Mouse (Mus musculus) cerebellum, adult 2 months (tissue): ENCODE measurements around the gene Zswim1. TPM values are rescaled to one million over a fixed set of nuclear protein-coding genes. Genes with fewer than 3 reads are reported as not detected.

Experiments used
- DNase-seq, 2 experiments: peaks; one replicate each; pipeline ENCODE4 v3.0.0; 2021
- H3K27ac ChIP-seq: fragments of 200-500 bp; 2 replicates; pipeline ENCODE4 v1.5.1; 2012; ENCODE audit warnings: low read length, control low read depth, inconsistent platforms; ENCODE audit not compliant: insufficient read depth
- H3K27me3 ChIP-seq: fragments of 200-500 bp; 2 replicates; pipeline ENCODE4 v1.6.1; 2012; ENCODE audit warnings: inconsistent platforms, mild to moderate bottlenecking, low read length, moderate library complexity; ENCODE audit not compliant: control insufficient read depth, insufficient read depth
- H3K4me1 ChIP-seq: fragments of 200-500 bp; 2 replicates; pipeline ENCODE4 v1.6.1; 2011; ENCODE audit warnings: low read length; ENCODE audit not compliant: control insufficient read depth, insufficient read depth
- H3K4me3 ChIP-seq: fragments of 200-500 bp; replicated peaks from 2 replicates; pipeline ENCODE3; 2011; ENCODE audit warnings: mild to moderate bottlenecking, low read depth, low read length, control low read depth; ENCODE audit not compliant: insufficient read depth
- CTCF ChIP-seq: fragments of 200-500 bp; IDR thresholded peaks from 2 replicates; pipeline ENCODE4 v1.5.1; 2011; ENCODE audit warnings: low read depth, mild to moderate bottlenecking, control low read depth, low read length, moderate library complexity, borderline replicate concordance; ENCODE audit not compliant: insufficient read depth
- POLR2A ChIP-seq: fragments of 200-500 bp; IDR thresholded peaks from 2 replicates; pipeline ENCODE4 v1.6.1; 2011; ENCODE audit warnings: low read length, control low read depth, borderline replicate concordance; ENCODE audit not compliant: insufficient read depth
- WGBS: fragments of 180-500 bp; shearing (Covaris S2); methylation state at CpG from one replicate; pipeline ENCODE4 v1.1.7; 2018; 5-methylcytosine and 5-hydroxymethylcytosine counted together
- polyA plus RNA-seq: library from polyadenylated mRNA; depleted of rRNA; stranded (reverse); fragments of >200 nt; gene quantifications from 2 replicates; pipeline ENCODE4 v1.2.3, GENCODE M21; 2012; rRNA removed

Gene Zswim1
- polyA plus RNA-seq, result 19.4 and 20.0 TPM in 2 replicates

DNA sequence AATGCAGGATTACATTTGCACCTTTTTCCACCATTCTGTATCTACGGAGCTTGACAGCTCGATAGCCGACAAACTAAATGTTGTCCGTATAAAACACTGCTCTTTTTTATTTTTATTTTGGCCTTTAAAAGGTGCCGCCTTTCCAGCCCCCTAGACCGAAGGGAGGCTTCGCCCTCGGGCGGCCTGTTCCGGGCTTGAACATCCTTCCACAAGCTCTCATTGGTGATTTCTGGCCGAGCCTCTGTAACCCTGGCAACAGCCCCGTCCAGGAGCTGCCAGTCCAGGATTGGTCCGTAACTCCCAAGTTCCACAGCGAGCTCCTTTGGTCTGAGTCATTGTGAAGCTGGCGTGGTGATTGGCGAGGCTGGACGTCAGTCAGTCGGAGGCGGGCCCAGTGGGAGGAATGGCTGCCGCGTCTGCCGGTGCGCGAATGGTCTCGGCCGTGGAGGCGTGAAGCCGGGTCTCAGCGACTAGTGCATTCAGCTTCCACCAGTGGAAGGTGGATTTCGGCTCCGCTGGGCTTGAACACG lies at the start of gene Zswim1:
Gene Zswim1, plus strand, starts transcription at position 51 of the 530 bp plus-strand sequence.
- whole genome bisulfite sequencing, result 2% methylated on average over 32 of the region's 32 CpGs
- TF ChIP-seq POLR2A (peak; percentile 94), CTCF (no peak)

DNA sequence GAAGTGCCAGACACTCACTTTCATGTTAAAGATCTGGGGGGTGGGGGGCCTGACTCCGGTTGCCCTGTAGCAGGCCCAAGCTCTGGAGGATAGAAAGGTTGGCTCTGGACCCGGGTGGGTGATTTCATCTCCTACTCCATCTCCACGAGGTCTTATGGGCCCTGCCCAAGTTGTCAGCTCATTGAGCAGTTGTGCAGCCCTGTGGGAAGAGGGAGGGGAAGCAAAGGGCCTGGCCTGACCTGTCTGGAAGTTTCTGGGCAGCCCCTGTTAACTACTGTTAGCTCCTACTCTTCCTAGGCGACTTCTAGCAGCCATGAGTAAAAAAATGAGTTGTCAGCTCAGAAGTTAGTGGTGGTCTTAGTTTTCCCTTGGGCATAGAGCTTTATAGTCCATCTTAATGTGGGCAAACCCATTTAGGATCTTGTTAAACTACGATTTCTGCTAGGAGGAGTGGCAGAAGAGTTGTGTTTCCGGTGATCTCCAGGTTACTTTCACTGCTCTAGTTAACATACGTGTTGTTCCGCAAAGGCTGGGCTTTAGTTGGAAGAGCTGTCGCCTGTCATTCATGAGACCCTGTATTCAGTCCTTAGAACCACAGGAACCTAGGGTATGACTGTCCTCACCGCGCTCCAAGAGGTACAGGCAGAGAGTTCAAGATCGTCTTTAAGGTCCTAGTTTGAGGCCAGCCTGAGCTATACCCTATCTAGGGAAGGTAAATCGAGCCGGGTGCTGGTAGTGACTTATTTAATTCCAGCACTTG lies 49.1 kb upstream of the Zswim1 start:
- Histone ChIP-seq H3K27me3 (no peaks in the 10 kb centered on the region), H3K4me3 (no peak overlapping the region), H3K27ac (no peak overlapping the region), H3K4me1 (peaks cover 1% of the 10 kb centered on the region; the same call in 1 of the 2 replicates)
- TF ChIP-seq POLR2A, result no peak
- no peak for TF ChIP-seq CTCF
- no peak for DNase-seq
- WGBS, result 80% methylated on average over 14 of the region's 14 CpGs

More for the DNA sequence above, at the start of gene Zswim1:
- peak; percentile 100 for DNase-seq
- Histone ChIP-seq H3K27ac (peak within 1 kb of the TSS; percentile 86), H3K4me1 (peaks cover 20% of the 10 kb centered on the region), H3K27me3 (no peaks in the 10 kb centered on the region), H3K4me3 (peak within 1 kb of the TSS; percentile 98)

DNA sequence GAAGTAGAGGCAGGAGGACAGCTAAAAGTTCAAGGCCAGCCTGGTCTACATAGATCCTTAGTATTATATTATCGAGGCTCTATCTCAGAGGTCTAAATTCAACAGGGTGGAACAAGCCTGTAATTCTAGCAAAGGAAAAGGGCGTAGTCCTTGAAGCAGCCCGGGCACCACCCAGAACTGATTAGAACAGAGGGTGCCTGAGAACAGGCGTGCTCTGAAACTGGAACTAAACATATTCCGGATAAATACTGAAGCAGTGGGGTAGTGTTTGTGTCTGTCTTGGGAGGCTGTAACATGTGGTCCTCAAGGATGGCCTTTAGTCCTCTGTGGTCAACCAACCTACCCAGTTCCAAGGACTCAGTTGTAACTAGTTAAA lies 48.5 kb upstream of the Zswim1 start:
- TF ChIP-seq CTCF (no peak), POLR2A (no peak)
- Histone ChIP-seq H3K4me1 (peaks cover 7% of the 10 kb centered on the region), H3K27ac (no peak overlapping the region), H3K4me3 (no peak overlapping the region), H3K27me3 (no peaks in the 10 kb centered on the region)
- 86% methylated on average over 5 of the region's 5 CpGs for WGBS
- no peak for DNase-seq

DNA sequence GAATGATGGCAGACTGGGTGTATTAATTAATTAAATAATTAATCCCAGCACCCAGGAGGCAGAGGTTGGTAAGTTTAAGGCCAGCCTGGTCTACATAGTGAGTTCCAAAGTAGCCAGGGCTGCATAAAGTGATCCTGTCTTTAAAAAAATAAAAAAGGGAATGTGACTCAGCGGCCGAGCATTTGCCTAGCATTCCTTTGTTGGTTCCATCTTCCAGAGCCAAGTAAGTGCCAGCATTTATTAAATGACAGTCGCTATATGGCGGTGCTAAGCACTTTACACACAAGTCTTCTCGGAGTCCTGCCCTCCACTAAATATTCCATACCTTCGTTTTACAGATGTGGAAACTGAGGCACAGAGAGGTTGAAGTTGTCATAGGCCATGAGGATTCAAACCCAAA lies 46.4 kb upstream of the Zswim1 start:
- Histone ChIP-seq H3K4me3 (no peak overlapping the region), H3K4me1 (peaks cover 10% of the 10 kb centered on the region), H3K27me3 (no peaks in the 10 kb centered on the region), H3K27ac (no peak overlapping the region)
- no peak for DNase-seq
- WGBS, result 88% methylated on average over 6 of the region's 6 CpGs
- no peak for TF ChIP-seq CTCF
- no peak for TF ChIP-seq POLR2A

DNA sequence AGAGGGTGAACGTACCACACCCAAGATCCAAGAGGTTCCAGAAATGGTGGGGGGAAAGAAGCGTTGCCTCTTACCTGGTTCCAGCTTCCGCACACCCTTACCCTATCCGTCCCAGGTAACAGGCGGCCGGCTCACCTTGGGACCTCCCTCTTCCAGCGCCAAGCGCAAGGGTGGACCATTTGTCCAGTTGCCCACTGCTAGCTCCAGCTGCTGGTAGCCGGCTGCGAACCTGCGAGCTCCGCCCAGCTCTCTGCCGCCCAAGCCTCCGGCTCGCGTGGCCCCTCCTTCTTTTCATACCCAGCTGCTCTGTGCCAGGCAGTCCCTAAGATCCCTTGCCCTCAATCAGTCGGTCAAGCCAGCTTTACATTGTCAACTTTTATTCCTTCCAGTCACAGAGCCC lies 45.7 kb upstream of the Zswim1 start:
- Histone ChIP-seq H3K27me3 (no peaks in the 10 kb centered on the region), H3K4me3 (no peak overlapping the region), H3K4me1 (peaks cover 10% of the 10 kb centered on the region), H3K27ac (no peak overlapping the region)
- DNase-seq, result no peak
- no peak for TF ChIP-seq CTCF
- TF ChIP-seq POLR2A, result no peak
- WGBS, result 67% methylated on average over 17 of the region's 17 CpGs

DNA sequence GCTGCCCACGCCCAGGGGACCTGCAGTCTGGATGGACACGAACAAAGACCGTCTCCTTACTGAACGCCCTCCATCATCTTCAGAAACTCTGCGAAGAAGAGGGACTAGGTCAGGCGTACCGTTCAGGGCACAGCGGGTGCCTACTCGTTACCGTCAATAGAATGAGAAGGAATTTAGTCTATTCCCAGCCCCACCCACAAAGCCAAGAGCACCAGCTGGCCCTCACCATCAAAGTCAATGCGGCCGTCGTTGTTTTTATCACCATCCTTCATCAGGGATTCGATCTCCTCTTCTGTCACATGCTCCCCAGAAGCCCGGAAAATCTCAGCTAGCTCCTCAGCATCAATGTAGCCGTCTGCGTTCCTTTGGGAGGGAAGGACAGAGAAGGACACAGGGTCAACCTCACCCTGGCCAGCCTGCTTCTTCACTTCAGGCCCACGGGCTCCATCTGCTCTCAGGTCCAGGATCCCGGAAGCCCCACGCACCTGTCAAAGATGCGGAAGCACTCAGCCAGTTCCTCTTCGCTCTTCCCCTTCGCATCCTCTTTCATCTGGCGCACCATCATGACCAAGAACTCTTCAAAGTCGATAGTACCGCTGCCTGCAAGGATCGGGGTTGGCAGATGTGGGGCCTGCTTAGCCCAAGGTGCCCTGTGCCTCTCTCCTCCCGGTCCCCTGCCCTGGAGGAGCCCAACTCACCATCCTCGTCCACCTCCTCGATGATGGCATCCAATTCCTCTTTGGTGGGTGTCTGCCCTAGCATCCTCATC lies 45.1 kb upstream of the Zswim1 start:
- no peak for DNase-seq
- H3K4me1 ChIP-seq, result peaks cover 10% of the 10 kb centered on the region
- WGBS, result 80% methylated on average over 30 of the region's 30 CpGs
- no peaks in the 10 kb centered on the region for H3K27me3 ChIP-seq
- TF ChIP-seq POLR2A (no peak), CTCF (no peak)
- H3K27ac ChIP-seq, result no peak overlapping the region
- no peak overlapping the region for H3K4me3 ChIP-seq

DNA sequence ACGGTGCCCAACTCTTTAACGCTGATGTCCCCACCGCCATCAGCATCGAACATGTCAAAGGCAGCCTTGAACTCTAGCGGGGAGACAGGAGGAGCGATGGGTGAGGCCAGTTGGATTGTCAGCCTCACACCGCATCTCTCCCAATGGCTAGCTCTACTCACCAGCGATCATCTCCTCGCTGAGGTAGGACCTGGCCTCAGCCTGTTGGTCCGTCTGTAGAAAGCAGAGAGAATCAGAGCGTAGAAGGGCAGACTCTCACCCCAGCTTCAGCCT lies 44.5 kb upstream of the Zswim1 start:
- H3K27me3 ChIP-seq, result no peaks in the 10 kb centered on the region
- DNase-seq, result no peak
- peaks cover 10% of the 10 kb centered on the region for H3K4me1 ChIP-seq
- no peak overlapping the region for H3K4me3 ChIP-seq
- 93% methylated on average over 11 of the region's 11 CpGs for WGBS
- TF ChIP-seq CTCF, result no peak
- TF ChIP-seq POLR2A, result no peak
- H3K27ac ChIP-seq, result no peak overlapping the region
